Mouse (Mus musculus) heart, adult 11 months (tissue): ENCODE results near the gene Csf3r.
"Not testable (repeated sequence)": the region's sequence is repeated elsewhere in the genome, so short reads cannot be mapped to it uniquely, and the experiment has no call there.

Source experiments
- DNase-seq: peaks from one replicate; pipeline ENCODE4 v3.0.0; 2022

Csf3r gene

DNA sequence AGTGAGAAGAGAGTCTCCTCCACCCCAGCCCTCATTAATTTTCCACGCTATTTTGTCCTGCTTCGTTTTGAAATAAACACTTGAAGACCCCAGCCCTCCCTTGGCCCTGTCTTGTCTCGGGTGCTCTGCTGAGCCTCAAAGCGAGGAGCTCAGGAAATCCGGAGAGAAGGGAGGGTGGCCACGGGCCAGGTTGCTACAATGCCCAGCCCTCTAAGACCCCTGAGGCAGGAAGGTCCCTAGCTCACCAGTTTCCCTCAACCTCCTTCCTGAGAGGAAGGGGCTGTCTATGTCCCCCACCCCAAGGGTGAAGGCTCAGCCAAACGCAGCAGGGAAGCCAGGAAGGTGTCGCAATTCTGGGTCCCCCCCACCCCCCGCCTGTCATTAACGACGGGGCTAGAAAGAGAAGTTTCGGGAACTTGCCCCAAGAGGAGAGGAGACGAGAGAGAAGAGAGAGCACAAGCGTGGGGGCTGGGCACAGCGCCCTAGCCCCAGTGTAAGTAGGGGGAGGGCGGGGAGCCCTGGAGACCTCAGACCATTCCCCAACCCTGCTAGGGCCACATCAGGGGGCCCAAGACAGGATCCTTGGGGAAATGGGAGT lies at the start of gene Csf3r:
Gene Csf3r (plus strand): TSS at position 248 of the 598 bp plus-strand sequence.
- DNase-seq = peak; percentile 92

- no peak for DNase-seq
Measured at GRCm38 (mm10) chr4:125977768-125978167, 46.6 kb upstream of the Csf3r start.

- no peak for DNase-seq
Measured at GRCm38 (mm10) chr4:125983279-125983678, 41.1 kb upstream of the Csf3r start.

DNA sequence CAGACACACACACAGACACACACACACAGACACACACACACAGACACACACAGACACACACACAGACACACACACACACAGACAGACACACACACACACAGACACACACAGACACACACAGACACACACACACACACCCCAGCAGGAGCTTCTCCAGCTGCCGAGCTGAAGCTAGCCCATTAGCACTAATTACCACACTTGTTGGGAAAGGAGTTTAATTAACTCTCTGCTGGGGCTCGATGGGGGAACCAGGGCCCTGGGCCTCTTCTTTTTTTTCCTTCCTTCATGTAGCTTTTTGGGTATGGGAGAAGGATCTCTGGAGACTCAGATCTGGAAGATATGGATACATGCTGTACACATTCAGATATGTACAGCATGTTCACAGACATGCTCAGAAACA lies 38.6 kb upstream of the Csf3r start:
- not testable (repeated sequence) for DNase-seq

GRCm38 (mm10) chr4:125987071-125987470 lies 37.3 kb upstream of the Csf3r start:
- no peak for DNase-seq

DNA sequence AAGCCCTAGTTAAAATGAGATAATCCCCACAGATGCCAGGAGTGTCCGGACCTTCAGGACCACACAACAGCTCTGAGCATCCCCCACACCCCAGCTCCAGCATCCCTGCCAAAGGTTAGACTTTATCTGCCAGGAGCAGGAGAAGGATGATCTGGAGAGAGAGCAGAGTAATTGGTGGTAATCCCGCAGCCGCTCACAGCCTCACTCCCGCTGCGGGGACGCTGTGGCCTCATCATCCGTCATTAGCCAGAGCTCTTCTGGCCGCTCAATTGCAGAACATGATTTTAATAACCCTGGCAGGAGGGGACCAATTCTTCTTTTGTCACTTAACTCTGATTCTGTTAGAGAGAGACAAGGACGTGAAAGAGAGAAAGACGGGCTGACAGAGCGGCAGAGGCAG lies 35.3 kb upstream of the Csf3r start:
- DNase-seq = no peak

DNA sequence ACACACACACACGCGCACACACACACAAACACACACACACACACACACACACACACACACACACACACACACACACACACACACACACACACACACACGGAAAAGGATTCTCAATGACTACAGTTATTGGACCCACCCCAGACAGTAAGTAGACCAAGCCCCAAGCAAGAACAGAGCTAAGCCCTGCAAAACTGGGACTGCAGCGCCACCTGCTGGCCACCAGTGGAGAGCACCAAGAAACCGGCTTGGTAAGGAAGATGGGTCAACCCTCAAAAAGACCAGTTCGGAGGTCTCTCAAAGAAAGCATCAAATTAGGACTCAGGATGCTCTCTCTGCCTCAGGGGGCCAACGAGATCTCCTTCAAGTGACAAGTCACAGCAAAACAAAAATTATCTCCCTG lies 34.2 kb upstream of the Csf3r start:
- peak; percentile 86 for DNase-seq

DNA sequence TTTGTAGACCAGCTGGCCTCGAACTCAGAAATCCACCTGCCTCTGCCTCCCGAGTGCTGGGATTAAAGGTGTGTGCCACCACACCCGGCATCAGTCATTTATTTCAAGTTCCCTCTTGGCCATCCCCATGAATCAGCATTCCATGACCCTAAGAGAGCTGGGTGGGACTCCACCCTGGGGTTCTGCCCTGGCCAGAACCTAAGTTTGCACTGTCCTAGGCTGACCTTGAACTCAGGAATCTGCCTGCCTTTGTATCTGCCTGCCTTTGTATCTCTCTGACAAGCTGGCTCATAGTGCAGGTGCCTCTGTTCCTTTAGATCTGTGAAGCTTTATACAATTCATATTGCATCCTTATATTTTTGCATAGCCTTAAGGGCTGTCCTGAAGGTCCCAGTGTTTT lies 32.1 kb upstream of the Csf3r start:
- no peak for DNase-seq

DNA sequence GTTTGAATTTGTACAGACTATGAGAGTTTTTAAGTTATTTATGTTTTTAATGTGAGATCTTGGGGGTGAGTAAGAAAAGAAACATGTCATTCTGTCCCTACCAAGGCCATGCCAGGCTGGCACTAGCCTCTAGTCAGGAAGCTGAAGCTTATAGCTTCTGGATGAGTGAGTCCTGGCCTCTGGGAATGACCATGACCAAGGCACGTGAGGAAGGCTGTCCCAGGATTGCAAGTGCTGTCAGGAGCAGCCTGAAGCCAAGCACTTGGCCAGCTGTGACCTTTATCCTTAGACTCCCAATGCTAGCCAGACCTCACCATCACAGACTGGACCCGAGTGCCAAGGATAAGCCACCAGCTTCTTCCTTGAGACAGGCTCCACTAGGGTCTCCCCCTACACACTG lies 31.4 kb upstream of the Csf3r start:
- no peak for DNase-seq

DNA sequence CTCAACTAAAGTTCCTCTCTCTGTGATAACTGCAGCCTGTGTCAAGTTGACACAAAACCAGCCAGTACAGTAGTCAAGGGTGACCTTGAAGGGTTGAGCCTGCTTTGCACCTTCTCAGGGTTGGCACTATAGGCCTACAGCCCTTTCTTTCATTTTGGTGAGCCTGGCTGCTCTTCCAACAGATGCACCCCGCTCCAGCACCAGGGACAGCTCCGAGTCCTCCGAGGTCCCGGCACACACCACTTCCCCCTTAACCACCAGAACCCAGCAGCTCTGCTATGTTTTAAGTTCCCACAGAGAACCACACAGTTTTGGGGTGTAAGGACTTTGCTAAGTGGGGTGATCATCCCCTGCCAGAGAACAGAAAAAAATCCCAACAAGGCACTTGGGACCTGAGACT lies 27.8 kb upstream of the Csf3r start:
- no peak for DNase-seq

- DNase-seq = no peak
Measured at GRCm38 (mm10) chr4:125997826-125998225, 26.5 kb upstream of the Csf3r start.

DNA sequence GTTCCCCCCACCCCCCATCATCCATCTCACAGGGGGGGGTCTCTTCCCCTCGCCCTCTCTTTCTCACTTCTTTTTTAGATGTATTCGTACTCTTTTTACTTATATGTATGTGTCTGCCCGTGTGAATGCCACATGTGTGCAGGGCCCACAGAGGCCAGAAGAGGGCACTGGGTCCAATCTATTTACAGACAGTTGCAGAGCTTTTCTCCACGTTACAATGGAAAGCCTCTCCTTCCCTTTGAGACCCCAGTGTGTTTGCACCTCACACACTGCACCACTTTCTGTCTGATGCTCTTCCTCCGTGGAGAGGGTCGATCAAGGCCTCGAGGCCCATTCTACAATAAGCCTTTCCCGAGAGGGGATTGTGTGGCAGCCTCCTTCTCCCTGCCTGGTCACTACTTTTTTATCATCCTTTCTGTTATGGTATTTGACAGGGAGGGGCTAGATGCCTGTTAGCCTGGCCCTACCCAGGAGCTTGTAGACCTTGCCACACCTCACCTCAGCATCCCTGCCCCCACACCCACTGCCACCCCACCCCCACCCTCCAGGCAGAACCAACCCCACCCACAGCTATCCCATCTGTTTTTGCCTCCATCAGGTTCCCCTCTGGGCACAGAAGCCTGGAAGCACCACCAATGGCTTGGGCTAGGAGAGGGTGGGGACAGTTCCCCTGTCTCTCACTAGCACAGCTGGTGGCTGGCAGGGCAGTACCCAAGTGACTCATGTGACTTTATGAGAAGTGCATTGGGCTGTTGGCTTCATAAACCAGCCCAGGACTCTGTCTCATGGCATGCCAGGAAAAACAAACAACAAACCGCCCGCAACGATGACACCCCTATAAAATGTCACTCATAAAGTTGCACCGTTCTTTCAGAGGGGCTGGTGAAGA lies 22.8 kb upstream of the Csf3r start:
- peak; percentile 91 for DNase-seq

GRCm38 (mm10) chr4:126017676-126018332 lies 6.5 kb upstream of the Csf3r start:
- no peak for DNase-seq

GRCm38 (mm10) chr4:126018966-126019538 lies 5.3 kb upstream of the Csf3r start:
- peak; percentile 95 for DNase-seq

GRCm38 (mm10) chr4:126025801-126026200 lies 1.5 kb downstream of the Csf3r start:
- DNase-seq = no peak

GRCm38 (mm10) chr4:126027980-126028379 lies 3.6 kb downstream of the Csf3r start:
- no peak for DNase-seq

- no peak for DNase-seq
Measured at GRCm38 (mm10) chr4:126029042-126029441, 4.7 kb downstream of the Csf3r start.

- DNase-seq = no peak
Measured at GRCm38 (mm10) chr4:126030705-126031104, 6.4 kb downstream of the Csf3r start.

- no peak for DNase-seq
Measured at GRCm38 (mm10) chr4:126035413-126035812, 11.1 kb downstream of the Csf3r start.

DNA sequence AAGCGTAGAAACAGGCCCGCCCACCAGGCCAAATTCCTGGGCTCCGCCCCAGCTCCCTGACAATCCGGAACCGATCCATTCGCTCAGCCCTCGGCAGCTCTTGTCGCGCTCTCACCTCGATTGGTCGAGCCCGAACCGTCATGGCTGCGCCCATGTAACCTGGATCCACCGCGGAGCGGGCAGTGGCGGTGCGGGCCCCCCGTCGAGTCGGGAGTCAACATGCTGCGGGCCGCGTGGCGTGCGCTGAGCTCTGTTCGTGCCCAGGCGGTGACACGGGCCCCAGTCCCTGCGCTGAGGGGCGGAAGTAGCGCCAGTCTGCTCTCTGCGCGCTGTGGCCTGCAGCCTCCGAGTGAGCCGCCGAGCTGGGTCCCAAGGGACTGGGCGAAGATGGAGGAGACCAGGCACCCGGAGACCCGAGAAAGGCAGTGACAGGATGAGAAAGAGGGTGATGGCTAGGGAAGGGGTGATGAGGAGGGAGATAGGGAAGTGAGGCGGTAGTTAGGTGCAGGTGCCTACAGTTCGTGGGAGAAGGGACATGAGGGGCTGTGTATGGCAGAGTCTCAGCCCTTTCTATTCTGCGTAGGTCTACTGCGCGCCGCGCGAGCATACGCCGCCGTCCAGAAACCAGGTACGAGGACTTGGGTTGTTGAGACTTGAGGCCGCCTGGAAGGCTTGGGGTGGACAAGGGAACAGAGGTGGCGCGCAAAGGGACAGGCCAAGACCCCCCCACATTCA lies 22.7 kb downstream of the Csf3r start, which contains the start of gene Mrps15:
Gene Mrps15 (plus strand): TSS at position 75 of the 735 bp plus-strand sequence.
- peak; percentile 99 for DNase-seq

DNA sequence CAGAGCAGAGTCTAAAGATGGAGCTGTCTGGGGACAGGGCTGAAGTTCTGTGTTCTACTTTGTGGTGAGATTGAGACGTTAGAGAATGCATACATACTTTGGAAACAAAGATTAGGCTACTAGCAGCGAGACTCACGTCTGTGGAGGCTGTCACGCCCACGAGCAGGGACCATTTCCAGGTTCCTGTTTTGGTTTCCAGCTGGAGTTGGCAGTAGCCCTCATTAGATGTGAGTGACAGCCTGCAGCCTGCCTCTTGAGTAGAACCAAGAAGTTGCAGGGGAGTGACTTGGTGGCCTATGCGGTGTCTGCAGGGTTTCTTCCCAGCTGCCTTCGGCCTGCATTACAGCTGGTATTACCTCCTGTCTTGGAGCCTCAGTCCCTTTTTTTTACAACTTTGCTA lies 27.3 kb downstream of the Csf3r start:
- peak; percentile 94 for DNase-seq
